8 mouse cellular contexts compared by ENCODE assay signal in genomic region chr15:3582807-3583636, GRCm38 (mm10). TPM values are rescaled to one million over a fixed set of nuclear protein-coding genes. Genes with fewer than 3 reads are reported as not detected.
DNase-seq lines count a peak whose midpoint lies in the region; ATAC-seq lines count a peak whose summit lies in the region.

TSS of gene Ghr (minus strand) at chr15:3583492.

- peak within 1 kb of the TSS; percentile 54 for H3K4me3 ChIP-seq in forebrain, embryonic 11.5 days (ENCODE audit: low read depth, low read length)
- peak within 1 kb of the TSS; percentile 97 for H3K4me3 ChIP-seq in heart, embryonic 15.5 days
- H3K4me3 ChIP-seq in liver, embryonic 13.5 days (replicated peaks): peak within 1 kb of the TSS; percentile 59
- H3K4me3 ChIP-seq in neural tube, embryonic 11.5 days (ENCODE audit: low read depth, low read length): peak within 1 kb of the TSS; percentile 43

- H3K27me3 ChIP-seq in forebrain, embryonic 11.5 days (ENCODE audit: control insufficient read depth, insufficient read depth, low read length): no peaks in the 10 kb centered on the region
- H3K27me3 ChIP-seq in heart, embryonic 15.5 days: no peaks in the 10 kb centered on the region
- H3K27me3 ChIP-seq in liver, embryonic 13.5 days: peaks cover 16% of the 10 kb centered on the region
- H3K27me3 ChIP-seq in neural tube, embryonic 11.5 days (ENCODE audit: control insufficient read depth, insufficient read depth, low read length): no peaks in the 10 kb centered on the region

- no peaks in the 10 kb centered on the region for H3K9me3 ChIP-seq in forebrain, embryonic 11.5 days (ENCODE audit: control insufficient read depth, low read length)
- no peaks in the 10 kb centered on the region for H3K9me3 ChIP-seq in heart, embryonic 15.5 days (replicated peaks)
- no peaks in the 10 kb centered on the region for H3K9me3 ChIP-seq in liver, embryonic 13.5 days (replicated peaks)
- no peaks in the 10 kb centered on the region for H3K9me3 ChIP-seq in neural tube, embryonic 11.5 days (ENCODE audit: control insufficient read depth, low read length)

- peak within 1 kb of the TSS; percentile 78 for H3K9ac ChIP-seq in forebrain, embryonic 11.5 days (ENCODE audit: low read length)
- peak within 1 kb of the TSS; percentile 93 for H3K9ac ChIP-seq in heart, embryonic 15.5 days
- peak within 1 kb of the TSS; percentile 64 for H3K9ac ChIP-seq in liver, embryonic 13.5 days
- H3K9ac ChIP-seq in neural tube, embryonic 11.5 days (ENCODE audit: low read length): peak within 1 kb of the TSS; percentile 59

- no peaks in the 10 kb centered on the region for H3K36me3 ChIP-seq in forebrain, embryonic 11.5 days (ENCODE audit: control insufficient read depth, insufficient read depth, low read length)
- H3K36me3 ChIP-seq in heart, embryonic 15.5 days: no peaks in the 10 kb centered on the region
- H3K36me3 ChIP-seq in liver, embryonic 13.5 days: no peaks in the 10 kb centered on the region
- H3K36me3 ChIP-seq in neural tube, embryonic 11.5 days (ENCODE audit: control insufficient read depth, insufficient read depth, low read length): no peaks in the 10 kb centered on the region

- H3K4me2 ChIP-seq in forebrain, embryonic 11.5 days (ENCODE audit: low read depth, low read length, severe bottlenecking): peak within 1 kb of the TSS; percentile 70
- peak within 1 kb of the TSS; percentile 66 for H3K4me2 ChIP-seq in heart, embryonic 15.5 days
- peak within 1 kb of the TSS; percentile 66 for H3K4me2 ChIP-seq in liver, embryonic 13.5 days
- peak within 1 kb of the TSS; percentile 67 for H3K4me2 ChIP-seq in neural tube, embryonic 11.5 days (ENCODE audit: low read depth)

- H3K4me1 ChIP-seq in forebrain, embryonic 11.5 days (replicated peaks; ENCODE audit: control insufficient read depth, insufficient read depth, low read length): peaks cover 3% of the 10 kb centered on the region; the same call in 1 of the 2 replicates
- peaks cover 28% of the 10 kb centered on the region for H3K4me1 ChIP-seq in heart, embryonic 15.5 days (replicated peaks)
- no peaks in the 10 kb centered on the region; the same call in none of the 2 replicates for H3K4me1 ChIP-seq in liver, embryonic 13.5 days (replicated peaks)
- no peaks in the 10 kb centered on the region for H3K4me1 ChIP-seq in neural tube, embryonic 11.5 days (ENCODE audit: control insufficient read depth, insufficient read depth, low read length)

- peak; percentile 57 for DNase-seq in CD4-positive, CD25-positive, alpha-beta regulatory T cell, adult 2 months (ENCODE audit: low read depth, low spot score)
- DNase-seq in brain, embryonic 18.5 days (ENCODE audit: low read depth, low spot score): peak; percentile 76
- DNase-seq in forebrain, embryonic 11.5 days (ENCODE audit: low spot score): peak; percentile 91
- peak; percentile 91 to 95 for DNase-seq in kidney, postnatal 25 days
- DNase-seq in liver, embryonic 13.5 days: peak; percentile 24
- peak; percentile 87 for DNase-seq in neural tube, embryonic 11.5 days (ENCODE audit: low spot score)
- peak; percentile 76 for DNase-seq in telencephalon, adult 2 months (ENCODE audit: low read depth, low spot score)

- under 1% methylated on average over 49 of the region's 52 CpGs for WGBS in forebrain, embryonic 11.5 days
- under 1% methylated on average over 52 of the region's 52 CpGs for WGBS in heart, embryonic 15.5 days
- WGBS in liver, embryonic 13.5 days (ENCODE audit: insufficient replicate concordance): under 1% methylated on average over 47 of the region's 52 CpGs
- under 1% methylated on average over 44 of the region's 52 CpGs for WGBS in neural tube, embryonic 11.5 days

- ATAC-seq in forebrain, embryonic 11.5 days (replicated peaks; ENCODE audit: low FRiP score): peak; percentile 94
- peak; percentile 88 for ATAC-seq in heart, embryonic 15.5 days (replicated peaks; ENCODE audit: insufficient number of reproducible peaks, insufficient read depth, low FRiP score, low read depth)
- ATAC-seq in liver, embryonic 13.5 days (ENCODE audit: low read depth): peak; percentile 84
- ATAC-seq in neural tube, embryonic 11.5 days (ENCODE audit: insufficient read depth, low FRiP score, low TSS enrichment): peak; percentile 94

- peak within 1 kb of the TSS; percentile 68 for H3K27ac ChIP-seq in forebrain, embryonic 11.5 days (ENCODE audit: low read depth, low read length)
- peak within 1 kb of the TSS; percentile 99 for H3K27ac ChIP-seq in heart, embryonic 15.5 days
- peak within 1 kb of the TSS; percentile 70 for H3K27ac ChIP-seq in liver, embryonic 13.5 days
- H3K27ac ChIP-seq in neural tube, embryonic 11.5 days (ENCODE audit: low read depth, low read length): peak within 1 kb of the TSS; percentile 82

RNA-seq across cellular contexts. Expression of gene Ghr, which starts in this region (rescaled TPM):
- 8.1 and 8.9 TPM in 2 replicates for polyA plus RNA-seq in forebrain, embryonic 11.5 days (2014; fragmentation: Nextera tagmentation; extraction: Ambion mirVana)
- 53.0 and 55.5 TPM in 2 replicates for polyA plus RNA-seq in heart, embryonic 15.5 days (2015; fragmentation: Nextera tagmentation; extraction: Ambion mirVana)
- polyA plus RNA-seq in liver, embryonic 13.5 days (2015; fragmentation: Nextera tagmentation; extraction: Ambion mirVana): 13.1 and 17.3 TPM in 2 replicates
- polyA plus RNA-seq in neural tube, embryonic 11.5 days (2014; fragmentation: Nextera tagmentation; extraction: Ambion mirVana): 21.0 and 22.2 TPM in 2 replicates

Comparison
In these comparisons a context has a peak if more than half of its experiments do, and no peak if none do; other contexts are left out.
1. Peak in every context shown above with its lines: DNase-seq, ATAC-seq, H3K4me3 ChIP-seq and H3K27ac ChIP-seq.
2. DNase-seq: peak in every context shown above with its lines; median percentile 93 in kidney, postnatal 25 days; 91 in forebrain, embryonic 11.5 days; 87 in neural tube, embryonic 11.5 days; 76 in brain, embryonic 18.5 days; 76 in telencephalon, adult 2 months; 57 in CD4-positive, CD25-positive, alpha-beta regulatory T cell, adult 2 months; 24 in liver, embryonic 13.5 days.
3. H3K4me3 ChIP-seq: peak in every context shown above with its lines; median percentile 97 in heart, embryonic 15.5 days; 59 in liver, embryonic 13.5 days; 54 in forebrain, embryonic 11.5 days; 43 in neural tube, embryonic 11.5 days.